Mouse (Mus musculus): ENCODE data around the gene Ovgp1. TPM values are rescaled to one million over a fixed set of nuclear protein-coding genes. Genes with fewer than 3 reads are reported as not detected.

Ovgp1 gene
- total and polyA plus RNA-seq, 3 experiments, result 0.62 to 2.2 TPM; not detected in 1

- Histone ChIP-seq H3K36me3 (ENCODE audit: control insufficient read depth in 1 of 2, insufficient read depth in 2 of 2, low read length in 2 of 2) (peaks cover 0 to 14% of the 10 kb centered on the region in 2 experiments; a peak in 2 of 4 replicates), H3K4me1 (ENCODE audit: control insufficient read depth in 1 of 2, insufficient read depth in 2 of 2, low read length in 2 of 2) (peaks cover 0 to 11% of the 10 kb centered on the region in 2 experiments; a peak in 2 of 4 replicates), H3K9ac (ENCODE audit: control insufficient read depth, low read depth, low read length, poor library complexity, severe bottlenecking) (no peak overlapping the region), H3K27me3 (ENCODE audit: control insufficient read depth in 1 of 2, insufficient read depth in 2 of 2, low read length in 2 of 2) (no peaks in the 10 kb centered on the region), H3K79me2 (ENCODE audit: control insufficient read depth, insufficient read depth, low read length, poor library complexity) (peaks cover 3% of the 10 kb centered on the region; the same call in 1 of the 2 replicates), H3K4me3 (ENCODE audit: control insufficient read depth in 1 of 2, insufficient read depth in 1 of 2, low read depth in 2 of 2, low read length in 2 of 2) (no peak overlapping the region), H3K27ac (ENCODE audit: control insufficient read depth, low read depth, low read length) (no peak overlapping the region), H3K9me3 (replicated peaks; ENCODE audit: insufficient read depth, low read length) (no peaks in the 10 kb centered on the region)
- TF ChIP-seq ZMIZ1 (IDR thresholded peaks at IDR 0.05; ENCODE audit: low read depth, low read length), result no peak
- no peak for TF ChIP-seq POLR2AphosphoS2 (IDR thresholded peaks at IDR 0.05; ENCODE audit: low read length)
- TF ChIP-seq UBTF (IDR thresholded peaks at IDR 0.05; ENCODE audit: borderline replicate concordance, insufficient read depth, low read depth, low read length), result no peak
- no peak for TF ChIP-seq ZC3H11A (IDR thresholded peaks at IDR 0.05; ENCODE audit: low read depth, low read length)
- TF ChIP-seq USF1 (IDR thresholded peaks at IDR 0.05; ENCODE audit: low read depth, low read length), result no peak
- TF ChIP-seq ZNF384 (IDR thresholded peaks at IDR 0.05; ENCODE audit: low read depth, low read length), result no peak
- no peak for TF ChIP-seq E2F4 (IDR thresholded peaks at IDR 0.05; ENCODE audit: borderline replicate concordance, low read depth, low read length)
- DNase-seq (ENCODE audit: low read depth, low spot score), result no peak
Observed at GRCm38 (mm10) chr3:105935033-105935432, 38.5 kb upstream of the Ovgp1 start.

DNA sequence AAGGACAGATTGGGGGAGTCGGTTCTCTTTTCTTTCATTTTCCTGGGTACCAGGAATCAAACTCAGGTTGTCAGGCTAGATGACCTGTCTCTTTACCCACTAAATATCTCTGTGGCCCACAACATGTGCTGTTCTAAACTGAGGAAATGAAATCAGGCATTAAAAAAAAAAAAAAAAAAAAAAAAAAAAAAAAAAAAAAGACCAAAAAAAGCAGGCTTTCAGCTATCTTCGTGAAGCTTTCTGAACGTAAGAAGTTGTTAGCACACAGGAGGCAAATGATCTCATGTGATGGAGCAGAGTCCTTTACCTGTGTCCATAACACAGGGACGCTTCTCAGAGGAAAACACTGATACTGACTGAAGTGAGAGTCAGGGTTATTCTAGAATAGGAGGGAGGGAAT, 37.4 kb upstream of the Ovgp1 start:
- no peak overlapping the region for H3K27ac ChIP-seq (ENCODE audit: control insufficient read depth, low read depth, low read length)
- H3K79me2 ChIP-seq (ENCODE audit: control insufficient read depth, insufficient read depth, low read length, poor library complexity), result peaks cover 3% of the 10 kb centered on the region; the same call in 1 of the 2 replicates
- H3K9me3 ChIP-seq (replicated peaks; ENCODE audit: insufficient read depth, low read length), result no peaks in the 10 kb centered on the region
- peaks cover 5 to 9% of the 10 kb centered on the region in 2 experiments for H3K36me3 ChIP-seq (ENCODE audit: control insufficient read depth in 1 of 2, insufficient read depth in 2 of 2, low read length in 2 of 2)
- H3K4me1 ChIP-seq (ENCODE audit: control insufficient read depth in 1 of 2, insufficient read depth in 2 of 2, low read length in 2 of 2), result peaks cover 0 to 10% of the 10 kb centered on the region in 2 experiments; a peak in 2 of 4 replicates
- H3K4me3 ChIP-seq (ENCODE audit: control insufficient read depth in 1 of 2, insufficient read depth in 1 of 2, low read depth in 2 of 2, low read length in 2 of 2), result no peak overlapping the region
- no peak overlapping the region for H3K9ac ChIP-seq (ENCODE audit: control insufficient read depth, low read depth, low read length, poor library complexity, severe bottlenecking)
- no peak for DNase-seq (ENCODE audit: low read depth, low spot score)
- no peaks in the 10 kb centered on the region for H3K27me3 ChIP-seq (ENCODE audit: control insufficient read depth in 1 of 2, insufficient read depth in 2 of 2, low read length in 2 of 2)
- TF ChIP-seq SIN3A (IDR thresholded peaks at IDR 0.05; ENCODE audit: low read length), result no peak
- peak; percentile 63; the same call in 1 of the 2 replicates for TF ChIP-seq ZNF384 (IDR thresholded peaks at IDR 0.05; ENCODE audit: low read depth, low read length)
- no peak for TF ChIP-seq MXI1 (IDR thresholded peaks at IDR 0.05; ENCODE audit: low read depth, low read length)
- no peak for TF ChIP-seq JUND (IDR thresholded peaks at IDR 0.05; ENCODE audit: low read depth, low read length)
- no peak for TF ChIP-seq ELF1 (IDR thresholded peaks at IDR 0.05; ENCODE audit: low read depth, low read length)
- TF ChIP-seq MYB (IDR thresholded peaks at IDR 0.05; ENCODE audit: low read depth, low read length), result no peak
- TF ChIP-seq TCF12 (IDR thresholded peaks at IDR 0.05; ENCODE audit: low read depth, low read length), result no peak
- TF ChIP-seq MAFK (IDR thresholded peaks at IDR 0.05; ENCODE audit: borderline replicate concordance, low read depth, low read length), result no peak

DNA sequence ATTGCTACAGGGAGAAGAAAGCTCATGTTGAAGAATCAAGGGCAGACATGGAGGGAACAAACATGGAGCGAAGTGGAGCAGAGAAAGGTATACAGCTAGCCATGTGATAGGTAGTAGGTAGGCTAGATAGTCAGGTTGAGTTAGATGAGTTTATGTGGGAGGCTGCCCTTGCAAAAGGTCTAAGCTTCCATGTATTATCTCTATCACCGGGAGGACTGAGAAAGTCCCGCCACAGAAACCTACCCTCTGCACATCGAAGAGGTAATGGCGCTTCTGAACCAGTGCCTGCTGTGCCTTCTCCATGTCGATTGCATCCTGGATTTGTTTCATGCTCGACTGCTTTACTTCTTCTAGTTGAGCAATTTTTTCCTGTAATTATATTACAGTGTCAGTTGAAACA, 22.2 kb upstream of the Ovgp1 start:
- Histone ChIP-seq H3K9ac (ENCODE audit: control insufficient read depth, low read depth, low read length, poor library complexity, severe bottlenecking) (no peak overlapping the region), H3K36me3 (ENCODE audit: control insufficient read depth in 1 of 2, insufficient read depth in 2 of 2, low read length in 2 of 2) (peaks cover 26 to 57% of the 10 kb centered on the region in 2 experiments), H3K4me1 (ENCODE audit: control insufficient read depth in 1 of 2, insufficient read depth in 2 of 2, low read length in 2 of 2) (peaks cover 0 to 9% of the 10 kb centered on the region in 2 experiments; a peak in 2 of 4 replicates), H3K9me3 (replicated peaks; ENCODE audit: insufficient read depth, low read length) (no peaks in the 10 kb centered on the region), H3K4me3 (ENCODE audit: control insufficient read depth in 1 of 2, insufficient read depth in 1 of 2, low read depth in 2 of 2, low read length in 2 of 2) (no peak overlapping the region), H3K27ac (ENCODE audit: control insufficient read depth, low read depth, low read length) (no peak overlapping the region), H3K27me3 (ENCODE audit: control insufficient read depth in 1 of 2, insufficient read depth in 2 of 2, low read length in 2 of 2) (no peaks in the 10 kb centered on the region), H3K79me2 (ENCODE audit: control insufficient read depth, insufficient read depth, low read length, poor library complexity) (peaks cover 12% of the 10 kb centered on the region; the same call in 1 of the 2 replicates)
- no peak for TF ChIP-seq POLR2AphosphoS5 (IDR thresholded peaks at IDR 0.05; ENCODE audit: borderline replicate concordance, low read depth, low read length)
- no peak for TF ChIP-seq HCFC1 (IDR thresholded peaks at IDR 0.05; ENCODE audit: low read depth, low read length)
- no peak for TF ChIP-seq CHD1 (IDR thresholded peaks at IDR 0.05; ENCODE audit: low read depth, low read length)
- TF ChIP-seq GATA1 (IDR thresholded peaks at IDR 0.05; ENCODE audit: low read depth, low read length), result no peak
- no peak for TF ChIP-seq CHD2 (IDR thresholded peaks at IDR 0.05; ENCODE audit: low read length)
- TF ChIP-seq SIN3A (IDR thresholded peaks at IDR 0.05; ENCODE audit: low read length), result no peak
- TF ChIP-seq CTCF (IDR thresholded peaks at IDR 0.05 in 2 of 3, conservative IDR thresholded peaks at IDR 0.05 in 1 of 3; ENCODE audit: control insufficient read depth in 1 of 3, insufficient read depth in 1 of 3, low read depth in 2 of 3, low read length in 3 of 3, poor library complexity in 1 of 3, severe bottlenecking in 1 of 3), result no peak
- no peak for TF ChIP-seq SMC3 (IDR thresholded peaks at IDR 0.05; ENCODE audit: low read depth, low read length)
- no peak for TF ChIP-seq ZKSCAN1 (IDR thresholded peaks at IDR 0.05; ENCODE audit: low read depth, low read length)
- no peak for TF ChIP-seq MYB (IDR thresholded peaks at IDR 0.05; ENCODE audit: low read depth, low read length)
- TF ChIP-seq RCOR1 (IDR thresholded peaks at IDR 0.05; ENCODE audit: low read depth, low read length), result no peak
- no peak for TF ChIP-seq ELF1 (IDR thresholded peaks at IDR 0.05; ENCODE audit: low read depth, low read length)
- no peak for TF ChIP-seq MAX (IDR thresholded peaks at IDR 0.05; ENCODE audit: low read length)
- TF ChIP-seq JUND (IDR thresholded peaks at IDR 0.05; ENCODE audit: low read depth, low read length), result no peak
- no peak for TF ChIP-seq MAFK (IDR thresholded peaks at IDR 0.05; ENCODE audit: borderline replicate concordance, low read depth, low read length)
- TF ChIP-seq EP300 (IDR thresholded peaks at IDR 0.05; ENCODE audit: low read depth in 1 of 2, low read length in 2 of 2), result no peak
- TF ChIP-seq MYC (IDR thresholded peaks at IDR 0.05; ENCODE audit: low read depth, low read length), result no peak
- TF ChIP-seq MXI1 (IDR thresholded peaks at IDR 0.05; ENCODE audit: low read depth, low read length), result no peak
- DNase-seq (ENCODE audit: low read depth, low spot score), result no peak
